Mouse (Mus musculus) myocyte (in vitro differentiated cells): Measurements from ENCODE around the gene Hus1b. TPM values are rescaled to one million over a fixed set of nuclear protein-coding genes. Genes with fewer than 3 reads are reported as not detected.

Source experiments
- H3K27me3 ChIP-seq: one replicate; pipeline ENCODE4 v1.6.1; 2011; ENCODE audit not compliant: control insufficient read depth, insufficient read depth, insufficient read length
- H3K36me3 ChIP-seq: one replicate; pipeline ENCODE4 v1.6.1; 2011; ENCODE audit not compliant: control insufficient read depth, insufficient read depth
- H3K4me2 ChIP-seq: one replicate; pipeline ENCODE4 v1.6.1; 2011; ENCODE audit warnings: low read depth, control low read depth
- H3K4me3 ChIP-seq: one replicate; pipeline ENCODE4 v1.5.1; 2011; ENCODE audit warnings: mild to moderate bottlenecking, control low read depth, moderate library complexity
- H3K79me2 ChIP-seq: one replicate; pipeline ENCODE4 v1.6.1; 2011; ENCODE audit not compliant: control insufficient read depth, insufficient read depth
- H3ac ChIP-seq: one replicate; pipeline ENCODE4 v1.6.1; 2011; ENCODE audit not compliant: control insufficient read depth, insufficient read length
- CEBPB ChIP-seq: IDR thresholded peaks from 2 replicates; pipeline ENCODE4 v1.6.1; 2011; ENCODE audit warnings: mild to moderate bottlenecking, moderate library complexity; ENCODE audit not compliant: poor library complexity, insufficient read depth, severe bottlenecking
- E2F4 ChIP-seq: IDR thresholded peaks from one replicate; pipeline ENCODE4 v1.6.1; 2011; ENCODE audit warnings: mild to moderate bottlenecking, control low read depth, moderate library complexity; ENCODE audit not compliant: insufficient read depth
- MAX ChIP-seq: IDR thresholded peaks from one replicate; pipeline ENCODE4 v1.6.1; 2011; ENCODE audit warnings: low read depth, mild to moderate bottlenecking, control low read depth
- MYOD1 ChIP-seq, 3 experiments: IDR thresholded peaks; one replicate each; pipeline ENCODE4 v1.6.1; 2011; ENCODE audit warnings: control low read depth in 2 of 3, low read depth in 2 of 3, mild to moderate bottlenecking in 2 of 3, moderate library complexity in 1 of 3; ENCODE audit not compliant: insufficient read length in 2 of 3, control insufficient read depth in 1 of 3
- MYOG ChIP-seq, 3 experiments: IDR thresholded peaks; one replicate each; pipeline ENCODE4 v1.6.1; 2011; ENCODE audit warnings: control low read depth in 2 of 3, low read depth in 2 of 3, mild to moderate bottlenecking in 2 of 3; ENCODE audit not compliant: insufficient read length in 2 of 3, control insufficient read depth in 1 of 3, insufficient read depth in 1 of 3
- POLR2A ChIP-seq: IDR thresholded peaks from one replicate; pipeline ENCODE4 v1.6.1; 2011; ENCODE audit warnings: low read depth, mild to moderate bottlenecking, control low read depth, moderate library complexity; ENCODE audit not compliant: insufficient read length
- POLR2AphosphoS2 ChIP-seq: IDR thresholded peaks from one replicate; pipeline ENCODE4 v1.6.1; 2011; ENCODE audit warnings: low read depth, control low read depth; ENCODE audit not compliant: insufficient read length
- REST ChIP-seq: IDR thresholded peaks from one replicate; pipeline ENCODE4 v1.6.1; 2011; ENCODE audit warnings: mild to moderate bottlenecking, control low read depth, moderate library complexity; ENCODE audit not compliant: insufficient read depth, insufficient read length
- SRF ChIP-seq: IDR thresholded peaks from one replicate; pipeline ENCODE4 v1.6.1; 2011; ENCODE audit warnings: low read depth; ENCODE audit not compliant: control insufficient read depth, insufficient read length
- TCF12 ChIP-seq: IDR thresholded peaks from one replicate; pipeline ENCODE4 v1.6.1; 2011; ENCODE audit warnings: mild to moderate bottlenecking, control low read depth; ENCODE audit not compliant: poor library complexity, insufficient read depth, severe bottlenecking
- TCF3 ChIP-seq: IDR thresholded peaks from one replicate; pipeline ENCODE4 v1.6.1; 2011; ENCODE audit warnings: low read depth, control low read depth; ENCODE audit not compliant: insufficient read length
- USF1 ChIP-seq: IDR thresholded peaks from one replicate; pipeline ENCODE4 v1.6.1; 2011; ENCODE audit warnings: low read depth, mild to moderate bottlenecking, control low read depth, moderate library complexity
- polyA plus RNA-seq: library from polyadenylated mRNA; unstranded; fragments of >200 nt; fragmentation: generic; extraction: Trizol; gene quantifications from one replicate; pipeline ENCODE4 v1.2.1, GENCODE M21; 2012; ENCODE audit warnings: missing spikeins

Hus1b gene
- polyA plus RNA-seq, 1 experiment, result not detected

GRCm38 (mm10) chr13:30921914-30922313 is 25.6 kb downstream of the Hus1b start:
- Histone ChIP-seq H3K36me3 (peaks cover 21% of the 10 kb centered on the region), H3K79me2 (no peaks in the 10 kb centered on the region), H3ac (no peak overlapping the region), H3K4me3 (no peak overlapping the region), H3K27me3 (no peaks in the 10 kb centered on the region), H3K4me2 (no peak overlapping the region)
- no peak for TF ChIP-seq CEBPB
- TF ChIP-seq POLR2AphosphoS2, result no peak
- no peak for TF ChIP-seq SRF
- no peak for TF ChIP-seq MYOD1 (IDR thresholded peaks at IDR 0.05; ENCODE audit: control insufficient read depth in 1 of 3, insufficient read length in 2 of 3, low read depth in 2 of 3)
- no peak for TF ChIP-seq REST
- no peak for TF ChIP-seq POLR2A
- TF ChIP-seq MAX, result no peak
- TF ChIP-seq E2F4, result no peak
- no peak for TF ChIP-seq MYOG (IDR thresholded peaks at IDR 0.05; ENCODE audit: control insufficient read depth in 1 of 3, insufficient read depth in 1 of 3, insufficient read length in 2 of 3, low read depth in 2 of 3)

GRCm38 (mm10) chr13:30913757-30914156 is 33.8 kb downstream of the Hus1b start:
- H3K27me3 ChIP-seq, result no peaks in the 10 kb centered on the region
- no peaks in the 10 kb centered on the region for H3K79me2 ChIP-seq
- H3K36me3 ChIP-seq, result no peaks in the 10 kb centered on the region
- TF ChIP-seq CEBPB (no peak), POLR2AphosphoS2 (no peak), SRF (no peak), TCF3 (no peak), MYOG (IDR thresholded peaks at IDR 0.05; ENCODE audit: control insufficient read depth in 1 of 3, insufficient read depth in 1 of 3, insufficient read length in 2 of 3, low read depth in 2 of 3) (no peak), POLR2A (no peak)
- H3ac ChIP-seq, result no peak overlapping the region
- no peak overlapping the region for H3K4me3 ChIP-seq
- no peak overlapping the region for H3K4me2 ChIP-seq

- Histone ChIP-seq H3K36me3 (no peaks in the 10 kb centered on the region), H3K27me3 (no peaks in the 10 kb centered on the region), H3K79me2 (no peaks in the 10 kb centered on the region), H3K4me3 (no peak overlapping the region), H3ac (no peak overlapping the region), H3K4me2 (no peak overlapping the region)
- TF ChIP-seq REST (no peak), E2F4 (no peak), CEBPB (no peak), MAX (no peak), TCF3 (no peak), POLR2A (no peak), USF1 (no peak), MYOG (IDR thresholded peaks at IDR 0.05; ENCODE audit: control insufficient read depth in 1 of 3, insufficient read depth in 1 of 3, insufficient read length in 2 of 3, low read depth in 2 of 3) (no peak), SRF (no peak), TCF12 (no peak)
Measured at GRCm38 (mm10) chr13:30913028-30913427, 34.5 kb downstream of the Hus1b start.

GRCm38 (mm10) chr13:30911931-30912625 is 35.5 kb downstream of the Hus1b start:
- Histone ChIP-seq H3K4me3 (no peak overlapping the region), H3K27me3 (no peaks in the 10 kb centered on the region), H3ac (no peak overlapping the region), H3K4me2 (no peak overlapping the region), H3K79me2 (no peaks in the 10 kb centered on the region), H3K36me3 (no peaks in the 10 kb centered on the region)
- no peak for TF ChIP-seq MYOG (IDR thresholded peaks at IDR 0.05; ENCODE audit: control insufficient read depth in 1 of 3, insufficient read depth in 1 of 3, insufficient read length in 2 of 3, low read depth in 2 of 3)
- no peak for TF ChIP-seq POLR2AphosphoS2
- no peak for TF ChIP-seq TCF12
- TF ChIP-seq REST, result no peak
- TF ChIP-seq MAX, result no peak
- no peak for TF ChIP-seq SRF
- no peak for TF ChIP-seq MYOD1 (IDR thresholded peaks at IDR 0.05; ENCODE audit: control insufficient read depth in 1 of 3, insufficient read length in 2 of 3, low read depth in 2 of 3)
- TF ChIP-seq CEBPB, result no peak

GRCm38 (mm10) chr13:30910889-30911288 is 36.7 kb downstream of the Hus1b start:
- Histone ChIP-seq H3ac (no peak overlapping the region), H3K36me3 (peaks cover 3% of the 10 kb centered on the region), H3K4me2 (no peak overlapping the region), H3K4me3 (no peak overlapping the region), H3K27me3 (no peaks in the 10 kb centered on the region), H3K79me2 (no peaks in the 10 kb centered on the region)
- TF ChIP-seq MYOG (IDR thresholded peaks at IDR 0.05; ENCODE audit: control insufficient read depth in 1 of 3, insufficient read depth in 1 of 3, insufficient read length in 2 of 3, low read depth in 2 of 3), result no peak
- TF ChIP-seq USF1, result no peak
- no peak for TF ChIP-seq POLR2A
- TF ChIP-seq TCF12, result no peak
- no peak for TF ChIP-seq MYOD1 (IDR thresholded peaks at IDR 0.05; ENCODE audit: control insufficient read depth in 1 of 3, insufficient read length in 2 of 3, low read depth in 2 of 3)
- no peak for TF ChIP-seq MAX
